Mouse (Mus musculus) retina, postnatal 7 days (tissue): Measurements from ENCODE around the gene Anp32a.

Source experiments
- DNase-seq: peaks from one replicate; pipeline ENCODE4 v3.0.0-alpha.2; 2012; ENCODE audit warnings: low read depth, low spot score

The Anp32a gene

DNA sequence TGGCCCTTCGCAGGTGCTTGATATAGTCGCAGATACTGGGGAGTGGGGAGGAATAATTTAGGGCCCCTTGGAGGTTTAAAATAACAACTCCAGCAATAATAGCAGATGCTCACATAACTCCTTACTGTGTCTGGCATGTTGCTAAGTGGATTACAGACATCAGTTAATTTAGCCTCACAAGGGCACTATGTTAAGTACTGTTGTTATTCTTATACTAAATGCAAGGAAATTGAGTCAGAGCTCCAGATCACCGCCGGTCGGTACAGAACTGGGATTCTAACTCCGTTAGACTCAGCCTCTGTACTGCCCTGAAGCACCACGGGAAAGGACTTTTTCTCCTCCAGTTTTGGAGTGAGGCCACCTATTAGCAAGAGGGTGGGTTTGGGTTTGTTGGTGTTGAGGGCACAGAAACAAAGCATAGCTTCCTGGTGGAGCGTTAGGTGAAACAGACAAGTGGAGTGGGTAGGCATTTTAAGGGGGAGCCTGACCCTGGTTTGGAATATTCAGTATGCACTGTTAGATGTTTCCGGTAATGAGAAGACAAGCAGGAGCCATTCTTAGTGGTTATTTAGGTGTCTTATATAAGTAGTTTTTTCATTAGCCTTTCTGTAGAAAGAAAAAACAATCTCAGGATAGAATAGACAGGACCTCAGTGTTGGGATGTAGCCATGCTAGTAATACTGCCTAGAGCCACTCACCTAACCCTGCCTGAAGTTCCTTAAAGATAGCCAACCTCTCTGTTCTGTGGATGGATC is 4.7 kb downstream of the Anp32a start:
- DNase-seq = no peak

DNA sequence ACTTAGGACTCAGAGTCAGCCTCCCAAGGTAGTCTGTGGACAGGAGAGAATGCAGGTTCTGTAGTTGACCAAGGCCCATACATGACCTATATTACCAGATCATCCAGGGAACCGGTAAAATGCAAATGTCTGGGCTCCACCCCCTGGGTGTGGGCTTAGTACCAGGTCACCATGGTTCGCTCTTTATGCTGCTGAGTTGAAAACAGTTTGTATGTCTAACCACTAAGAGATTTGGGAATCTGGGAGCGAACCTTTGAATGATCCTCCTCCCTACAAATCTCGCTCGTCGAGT is 5.2 kb downstream of the Anp32a start:
- DNase-seq = no peak

GRCm38 (mm10) chr9:62347201-62347600 is 6.1 kb downstream of the Anp32a start:
- no peak for DNase-seq

GRCm38 (mm10) chr9:62348050-62348449 is 7.0 kb downstream of the Anp32a start:
- DNase-seq = no peak

DNA sequence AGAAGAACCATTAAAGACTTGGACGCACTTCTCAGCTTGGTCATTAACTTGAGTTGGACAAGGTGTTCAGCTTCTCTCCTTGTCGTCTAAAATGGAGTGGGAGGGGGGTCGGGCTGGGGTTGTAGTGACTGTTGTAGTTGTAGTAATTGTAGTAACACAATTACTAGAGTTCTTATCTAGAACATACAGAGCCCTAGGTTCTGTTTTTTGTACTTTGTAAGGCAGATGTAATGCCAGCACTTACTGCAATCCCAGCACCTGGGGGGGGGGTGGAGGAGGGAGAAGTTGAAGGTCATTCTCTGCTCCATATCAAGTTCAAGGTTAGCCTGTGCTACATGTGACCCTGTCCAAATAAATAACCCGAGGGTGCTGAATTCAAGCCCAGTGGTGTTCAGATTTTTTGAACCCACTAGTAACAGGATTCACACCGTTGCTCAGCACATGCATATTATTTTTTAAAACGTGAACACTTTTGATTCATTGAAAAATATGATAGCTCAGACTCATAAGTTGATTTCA is 7.4 kb downstream of the Anp32a start:
- no peak for DNase-seq

DNA sequence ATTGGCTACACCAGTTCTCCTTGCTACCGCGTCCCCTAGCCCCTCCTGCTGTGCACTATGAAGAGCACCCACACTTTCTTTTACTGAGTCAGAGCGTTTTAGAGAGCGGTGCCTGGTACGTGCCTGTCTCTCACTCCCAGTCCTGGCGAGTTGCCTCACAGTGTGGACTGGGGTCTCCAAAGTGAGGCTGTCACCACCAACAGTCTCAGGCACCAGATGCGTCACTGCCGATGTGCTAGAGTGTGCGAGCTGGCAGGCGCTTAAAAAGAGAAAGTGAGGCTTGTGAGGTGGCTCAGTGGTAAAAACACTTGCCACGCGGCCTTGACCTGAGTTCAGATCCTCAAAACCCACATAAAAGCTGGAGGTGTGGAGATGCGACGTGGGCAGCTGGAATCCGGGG is 8.2 kb downstream of the Anp32a start:
- no peak for DNase-seq

DNA sequence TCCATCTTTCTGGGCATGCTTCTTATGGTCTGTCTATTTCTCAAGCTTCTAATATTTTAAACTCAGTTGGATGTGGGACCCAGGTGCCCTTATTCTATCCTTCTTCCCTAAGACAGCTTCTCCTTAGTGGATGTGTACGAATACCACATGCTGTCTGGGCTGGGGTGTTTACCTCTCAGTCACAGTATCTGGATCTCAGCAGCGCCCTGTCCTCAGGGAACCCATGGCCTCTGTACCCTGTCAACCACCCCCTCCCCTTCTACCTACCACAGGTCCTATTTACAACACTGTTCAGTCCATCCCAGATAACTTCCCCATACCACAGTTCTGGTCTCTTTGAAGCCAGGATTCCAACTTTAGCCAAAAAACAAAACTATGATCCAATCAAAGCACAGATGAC is 9.6 kb downstream of the Anp32a start:
- no peak for DNase-seq

DNA sequence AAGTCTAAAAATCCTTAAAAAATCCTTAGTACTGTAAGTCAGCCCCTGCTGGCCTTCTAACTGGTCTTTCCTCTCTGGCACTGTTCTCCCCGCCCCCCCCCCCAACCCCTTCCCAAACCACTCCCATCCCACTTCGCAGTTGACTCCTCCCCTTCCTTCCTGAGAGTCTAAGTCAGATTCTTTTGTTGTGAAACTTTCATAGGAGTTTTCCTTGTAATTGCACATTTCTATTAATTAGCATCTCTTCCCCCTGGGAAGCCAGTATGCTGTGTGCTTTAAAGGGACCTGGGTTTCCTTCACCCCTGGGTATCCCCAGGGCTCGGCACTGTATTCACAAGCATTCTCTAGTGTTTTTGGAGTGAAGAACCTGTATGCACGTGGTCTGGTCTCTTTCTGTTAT is 10.1 kb downstream of the Anp32a start:
- no peak for DNase-seq

DNA sequence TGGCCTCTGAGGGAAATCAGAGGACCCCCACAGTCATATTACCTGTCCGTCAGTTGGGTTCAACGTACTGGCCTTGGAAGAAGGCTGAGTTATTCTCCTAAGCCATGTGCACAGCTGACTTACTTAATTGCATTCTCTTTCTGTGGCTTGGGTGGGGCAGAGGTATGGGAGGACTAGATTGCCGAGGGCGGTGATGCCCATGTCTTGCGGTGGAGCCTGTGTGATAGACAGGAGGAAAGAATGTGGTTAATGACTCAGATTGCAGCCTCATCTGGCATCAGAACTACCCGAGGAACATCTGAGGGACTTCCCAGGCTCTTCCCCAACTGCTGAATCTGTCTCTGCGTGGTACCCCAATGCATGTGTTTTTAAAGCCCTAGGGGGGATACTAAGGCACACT is 12.7 kb downstream of the Anp32a start:
- no peak for DNase-seq

DNA sequence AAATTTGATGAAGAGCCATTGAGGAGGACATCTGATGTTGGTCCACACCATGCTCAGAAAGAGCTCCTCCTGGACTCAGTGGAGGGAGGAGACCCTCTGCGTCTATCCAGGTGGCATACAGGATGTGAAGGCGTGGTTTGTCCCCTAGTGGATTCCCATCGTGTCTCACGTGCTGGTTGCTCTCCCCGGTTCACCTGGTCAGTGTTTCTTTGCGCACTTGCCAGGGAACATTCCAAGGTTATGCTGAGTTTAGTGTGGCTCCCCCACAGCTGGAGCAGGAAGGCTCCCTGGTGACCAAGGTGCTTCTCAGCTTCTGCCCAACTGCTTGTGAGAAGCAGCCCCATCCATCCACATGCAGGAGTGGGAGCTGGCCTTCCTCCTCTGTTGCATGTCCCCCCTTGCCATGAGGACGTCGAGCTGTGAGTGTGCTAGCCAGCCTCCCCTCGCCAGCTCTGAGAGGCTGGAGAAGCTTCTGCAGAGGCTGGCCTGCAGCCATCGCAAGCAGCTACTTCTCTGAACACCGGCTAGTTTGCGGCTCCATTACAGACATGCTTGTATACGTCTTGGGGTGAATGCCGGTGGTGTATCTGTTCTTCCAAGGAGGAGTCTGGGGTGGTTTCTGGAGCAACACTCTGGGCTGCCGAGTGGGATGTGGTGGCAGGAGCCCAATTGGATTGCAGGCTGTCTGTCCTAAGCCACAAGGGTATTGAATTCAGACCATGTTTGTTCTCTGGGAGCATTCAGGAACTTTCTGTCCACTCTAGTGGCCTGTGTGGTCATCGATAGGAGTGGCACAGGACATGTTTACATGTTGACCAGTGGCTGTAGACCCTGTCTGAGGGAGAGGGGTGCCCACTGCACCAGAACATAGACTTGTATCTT is 14.0 kb downstream of the Anp32a start:
- no peak for DNase-seq

DNA sequence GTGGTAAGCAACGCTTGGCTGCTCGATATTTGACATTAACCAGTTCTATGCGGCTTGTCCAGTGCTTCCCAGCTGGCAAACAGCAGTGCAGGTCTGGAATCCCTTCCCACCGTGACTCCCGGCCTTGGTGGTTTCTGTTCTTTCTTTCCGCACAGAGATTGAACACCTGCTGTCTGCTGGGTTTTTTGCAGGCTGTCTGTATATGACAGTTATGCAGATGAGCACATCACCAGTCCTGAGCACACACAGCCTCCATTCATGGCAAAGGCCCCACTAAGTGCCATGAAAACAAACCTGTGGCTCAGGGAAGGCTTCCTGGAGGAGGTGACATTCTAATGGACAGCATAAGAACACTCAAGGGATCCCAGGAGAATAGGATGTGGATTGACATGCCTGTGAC is 14.7 kb downstream of the Anp32a start:
- no peak for DNase-seq

DNA sequence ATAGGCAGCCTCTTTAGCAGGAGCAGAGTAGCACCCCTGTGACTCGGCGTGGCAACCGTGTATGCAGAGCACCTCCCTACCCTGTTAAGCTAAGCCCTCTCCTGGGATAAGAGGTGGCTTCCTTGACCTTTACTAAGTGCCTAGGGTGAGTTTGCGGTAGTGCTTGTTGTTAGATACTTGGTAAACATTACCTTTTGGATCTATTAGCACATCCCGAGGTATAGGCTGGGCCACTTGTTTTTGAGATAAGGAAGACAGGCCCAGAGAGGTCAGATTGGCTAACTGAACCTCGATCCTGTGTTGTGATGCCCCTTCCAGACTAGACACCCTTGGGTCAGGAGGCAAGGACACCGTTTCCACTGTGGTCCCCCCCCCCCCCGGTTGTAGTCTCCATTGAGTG is 16.5 kb downstream of the Anp32a start:
- DNase-seq = no peak

DNA sequence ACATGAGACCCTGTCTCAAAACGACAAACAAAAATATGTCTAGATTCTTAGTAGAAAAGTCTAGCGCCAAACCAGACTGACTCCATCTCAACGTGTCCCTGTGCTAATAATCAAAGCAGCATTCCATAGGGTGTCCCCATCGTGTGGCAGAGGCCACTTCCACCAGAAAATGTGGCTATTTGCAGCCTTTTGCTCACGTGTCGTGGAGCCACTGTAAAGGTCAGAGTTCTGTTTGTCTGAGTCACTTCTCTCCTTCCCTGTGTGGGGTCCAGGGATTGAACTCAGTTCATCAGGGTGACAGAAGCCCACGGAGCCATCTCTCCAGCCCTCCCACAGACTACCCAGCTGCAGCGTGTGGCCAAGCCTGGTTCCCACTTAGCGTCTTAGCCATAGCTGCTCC is 17.8 kb downstream of the Anp32a start:
- DNase-seq = no peak

- DNase-seq = no peak
These were observed 19.8 kb downstream of the Anp32a start for GRCm38 (mm10) chr9:62360889-62361288.

DNA sequence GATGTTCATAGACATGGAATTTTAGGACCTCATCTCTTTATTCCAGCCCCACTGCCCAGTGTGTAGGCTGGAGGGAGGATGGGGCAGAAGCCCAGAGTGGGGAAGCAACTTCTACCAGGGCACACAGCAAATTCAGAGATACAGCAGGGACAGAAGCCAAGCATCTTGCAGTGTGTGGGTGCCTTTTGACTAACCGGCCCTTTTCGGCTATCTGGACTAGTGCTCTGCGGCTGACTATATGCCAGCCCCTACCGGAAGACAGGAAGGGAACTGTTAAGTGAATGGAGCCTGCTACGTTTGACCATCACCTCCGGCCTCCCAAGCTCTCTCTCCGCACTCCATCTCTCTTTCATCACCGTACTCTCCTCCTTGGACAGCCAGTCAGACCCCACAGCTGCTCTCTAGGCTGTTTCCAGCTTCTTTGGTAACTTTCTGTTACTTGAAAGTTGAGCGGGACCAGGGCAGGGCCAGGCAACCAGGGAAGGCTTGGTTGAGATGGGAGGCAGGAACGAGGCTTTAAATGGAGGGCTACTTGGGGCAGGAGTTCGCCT is 21.8 kb downstream of the Anp32a start:
- DNase-seq = no peak

DNA sequence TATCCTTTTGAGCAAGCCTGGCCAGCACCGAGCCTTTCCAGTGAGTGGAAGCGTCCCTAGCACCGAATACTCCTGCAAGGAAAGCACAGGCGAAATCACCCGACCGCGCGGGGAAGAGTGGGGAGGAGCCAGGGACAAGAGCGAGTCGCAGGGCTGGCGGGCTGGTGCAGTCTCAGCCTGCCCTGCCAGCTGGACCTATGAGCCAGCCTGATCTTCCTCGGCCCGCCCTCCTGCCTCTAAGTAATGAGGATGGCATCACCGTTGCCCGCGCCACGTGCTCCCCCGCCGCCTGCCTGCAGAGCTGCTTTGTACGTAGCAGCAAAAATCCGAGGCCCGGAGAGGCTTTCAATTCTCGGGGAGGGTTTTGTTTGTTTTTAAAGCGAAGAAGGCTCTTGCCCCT is 22.5 kb downstream of the Anp32a start:
- peak; percentile 78 for DNase-seq

- DNase-seq = no peak
These were observed 23.1 kb downstream of the Anp32a start for GRCm38 (mm10) chr9:62364216-62364615.

- DNase-seq = no peak
These were observed 23.7 kb downstream of the Anp32a start for GRCm38 (mm10) chr9:62364831-62365230.

GRCm38 (mm10) chr9:62365326-62366080 is 24.4 kb downstream of the Anp32a start:
- DNase-seq = no peak

DNA sequence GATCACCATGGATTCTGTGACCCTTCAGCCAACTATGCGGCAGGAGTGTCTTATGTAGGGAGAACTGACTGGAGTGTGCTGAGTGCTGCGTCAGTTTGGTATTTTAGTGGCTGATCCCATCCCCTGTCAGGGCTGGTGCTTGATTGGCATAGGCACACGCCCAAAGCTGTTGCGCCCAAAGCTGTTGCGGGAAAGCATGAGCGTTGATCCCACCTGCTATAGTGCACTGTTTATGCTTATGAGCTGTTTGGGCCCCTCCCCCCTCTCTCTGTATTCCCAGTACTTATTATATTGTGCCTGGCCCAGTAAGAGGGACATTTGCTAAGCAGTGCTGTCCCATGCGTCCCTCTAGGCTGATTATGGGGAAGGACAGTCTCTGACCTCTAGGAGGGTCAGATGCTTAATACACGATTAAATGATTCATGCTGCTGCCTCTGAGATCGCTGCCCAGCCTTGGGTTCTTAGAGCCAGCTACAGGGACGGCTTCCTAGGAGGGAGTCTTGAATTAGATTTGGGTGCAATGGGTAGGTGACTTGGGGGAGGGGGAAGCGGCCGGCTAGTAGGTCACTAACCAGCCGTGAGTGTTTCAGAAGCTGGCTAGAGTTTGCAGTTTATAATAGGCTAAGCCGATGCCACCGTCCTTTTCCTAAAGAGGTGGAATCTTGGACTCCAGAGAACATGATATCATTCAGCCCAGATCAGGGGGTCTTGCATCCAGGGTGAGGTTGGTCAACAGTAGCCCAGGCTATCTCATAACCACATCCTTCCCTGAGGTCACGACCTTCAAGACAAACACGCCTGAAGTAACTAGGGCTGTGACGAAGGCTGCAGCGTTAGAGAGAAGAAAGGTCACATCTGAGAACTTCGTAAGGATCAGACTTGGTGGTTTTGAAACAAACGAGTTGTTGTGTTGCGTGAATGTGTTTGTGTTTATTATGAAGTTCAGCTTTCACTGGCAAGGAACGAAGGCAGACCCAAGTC is 25.7 kb downstream of the Anp32a start:
- peak; percentile 68 for DNase-seq
